Mouse (Mus musculus) heart, embryonic 12.5 days (tissue): Measurements from ENCODE around the gene 9930021J03Rik. TPM values are rescaled to one million over a fixed set of nuclear protein-coding genes. Genes with fewer than 3 reads are reported as not detected.

ENCODE experiments used
- ATAC-seq: fragments of 200-750 bp; cut with Nextera tagmentation; 2 replicates; pipeline ENCODE4 v1.8.0; 2017; ENCODE audit warnings: moderate TSS enrichment, moderate library complexity; ENCODE audit not compliant: insufficient number of reproducible peaks, low FRiP score
- H3K27ac ChIP-seq: fragments of 300-500 bp; sonication (generic); 2 replicates; pipeline ENCODE4 v1.5.1; 2016; ENCODE audit warnings: mild to moderate bottlenecking, moderate library complexity; ENCODE audit not compliant: poor library complexity, severe bottlenecking
- H3K27me3 ChIP-seq: fragments of 300-500 bp; sonication (generic); replicated peaks from 2 replicates; pipeline ENCODE4 v1.6.1; 2016; ENCODE audit warnings: mild to moderate bottlenecking, moderate library complexity
- H3K36me3 ChIP-seq: fragments of 300-500 bp; sonication (generic); 2 replicates; pipeline ENCODE4 v1.6.1; 2016; ENCODE audit warnings: mild to moderate bottlenecking, moderate library complexity
- H3K4me1 ChIP-seq: fragments of 300-500 bp; sonication (generic); replicated peaks from 2 replicates; pipeline ENCODE4 v1.6.1; 2016; ENCODE audit warnings: mild to moderate bottlenecking
- H3K4me2 ChIP-seq: fragments of 300-500 bp; sonication (generic); 2 replicates; pipeline ENCODE4 v1.6.1; 2016; ENCODE audit warnings: mild to moderate bottlenecking, moderate library complexity
- H3K4me3 ChIP-seq: fragments of 300-500 bp; sonication (generic); 2 replicates; pipeline ENCODE4 v1.5.1; 2016; ENCODE audit warnings: mild to moderate bottlenecking
- H3K9ac ChIP-seq: fragments of 300-500 bp; sonication (generic); 2 replicates; pipeline ENCODE4 v1.6.1; 2016; ENCODE audit warnings: mild to moderate bottlenecking, moderate library complexity
- H3K9me3 ChIP-seq: fragments of 300-500 bp; sonication (generic); replicated peaks from 2 replicates; pipeline ENCODE4 v1.6.1; 2016; ENCODE audit warnings: mild to moderate bottlenecking, moderate library complexity
- WGBS: fragments of 180-500 bp; shearing (Covaris S2); methylation state at CpG from one replicate; pipeline ENCODE4 v1.1.7; 2016; 5-methylcytosine and 5-hydroxymethylcytosine counted together
- polyA plus RNA-seq: library from polyadenylated mRNA; unstranded; fragments of >200 nt; fragmentation: Nextera tagmentation; extraction: Ambion mirVana; gene quantifications from 2 replicates; pipeline ENCODE4 v1.2.1, GENCODE M21; 2016

Gene 9930021J03Rik
- polyA plus RNA-seq, 1 experiment from 2014 or later: 3.7 TPM

GRCm38 (mm10) chr19:29696309-29696708, 109.5 kb downstream of the 9930021J03Rik start:
- H3K27ac ChIP-seq: no peak overlapping the region
- H3K36me3 ChIP-seq: no peaks in the 10 kb centered on the region
- 90% methylated on average over 4 of the region's 4 CpGs for WGBS
- no peak overlapping the region for H3K4me2 ChIP-seq
- ATAC-seq: no peak
- H3K27me3 ChIP-seq: no peaks in the 10 kb centered on the region
- peaks cover 8% of the 10 kb centered on the region; the same call in 1 of the 2 replicates for H3K9me3 ChIP-seq
- no peak overlapping the region for H3K9ac ChIP-seq
- no peak overlapping the region for H3K4me3 ChIP-seq
- H3K4me1 ChIP-seq: peaks cover 20% of the 10 kb centered on the region

- H3K27me3 ChIP-seq: no peaks in the 10 kb centered on the region
- H3K9me3 ChIP-seq: peaks cover 8% of the 10 kb centered on the region; the same call in 1 of the 2 replicates
- 92% methylated on average over 10 of the region's 10 CpGs for WGBS
- no peak overlapping the region for H3K27ac ChIP-seq
- H3K36me3 ChIP-seq: no peaks in the 10 kb centered on the region
- H3K9ac ChIP-seq: no peak overlapping the region
- H3K4me3 ChIP-seq: no peak overlapping the region
- no peak for ATAC-seq
- H3K4me1 ChIP-seq: peaks cover 20% of the 10 kb centered on the region
- no peak overlapping the region for H3K4me2 ChIP-seq
Observed at GRCm38 (mm10) chr19:29695071-29695470, 110.7 kb downstream of the 9930021J03Rik start.

- Histone ChIP-seq H3K9me3 (peaks cover 26% of the 10 kb centered on the region), H3K4me1 (no peaks in the 10 kb centered on the region), H3K27ac (no peak overlapping the region), H3K27me3 (peaks cover 27% of the 10 kb centered on the region), H3K4me2 (no peak overlapping the region), H3K9ac (no peak overlapping the region), H3K36me3 (no peaks in the 10 kb centered on the region), H3K4me3 (no peak overlapping the region)
- 51% methylated on average over 16 of the region's 16 CpGs for WGBS
- ATAC-seq: no peak
Observed at GRCm38 (mm10) chr19:29683844-29684540, 121.8 kb downstream of the 9930021J03Rik start.

GRCm38 (mm10) chr19:29680182-29681152, 125.3 kb downstream of the 9930021J03Rik start:
- H3K9ac ChIP-seq: no peak overlapping the region
- no peaks in the 10 kb centered on the region for H3K4me1 ChIP-seq
- 54% methylated on average over 13 of the region's 13 CpGs for WGBS
- no peak overlapping the region for H3K27ac ChIP-seq
- H3K4me2 ChIP-seq: no peak overlapping the region
- H3K4me3 ChIP-seq: no peak overlapping the region
- H3K27me3 ChIP-seq: peaks cover 47% of the 10 kb centered on the region
- peaks cover 21% of the 10 kb centered on the region for H3K9me3 ChIP-seq
- no peak for ATAC-seq
- H3K36me3 ChIP-seq: no peaks in the 10 kb centered on the region

GRCm38 (mm10) chr19:29678181-29678778, 127.5 kb downstream of the 9930021J03Rik start:
- H3K4me1 ChIP-seq: no peaks in the 10 kb centered on the region
- no peak for ATAC-seq
- peaks cover 5% of the 10 kb centered on the region; the same call in 1 of the 2 replicates for H3K9me3 ChIP-seq
- no peaks in the 10 kb centered on the region for H3K36me3 ChIP-seq
- 75% methylated on average over 6 of the region's 6 CpGs for WGBS
- H3K4me2 ChIP-seq: no peak overlapping the region
- H3K27ac ChIP-seq: no peak overlapping the region
- H3K4me3 ChIP-seq: no peak overlapping the region
- H3K27me3 ChIP-seq: peaks cover 54% of the 10 kb centered on the region
- no peak overlapping the region for H3K9ac ChIP-seq

GRCm38 (mm10) chr19:29676479-29677193, 129.2 kb downstream of the 9930021J03Rik start:
- H3K36me3 ChIP-seq: no peaks in the 10 kb centered on the region
- H3K9me3 ChIP-seq: peaks cover under 1% of the 10 kb centered on the region; the same call in 1 of the 2 replicates
- WGBS: 84% methylated on average over 10 of the region's 10 CpGs
- H3K27ac ChIP-seq: no peak overlapping the region
- no peak overlapping the region for H3K4me3 ChIP-seq
- H3K4me1 ChIP-seq: no peaks in the 10 kb centered on the region
- no peak for ATAC-seq
- H3K4me2 ChIP-seq: no peak overlapping the region
- no peak overlapping the region for H3K9ac ChIP-seq
- H3K27me3 ChIP-seq: peaks cover 52% of the 10 kb centered on the region

GRCm38 (mm10) chr19:29675562-29676078, 130.2 kb downstream of the 9930021J03Rik start:
- no peak overlapping the region for H3K27ac ChIP-seq
- no peak overlapping the region for H3K4me2 ChIP-seq
- peaks cover 52% of the 10 kb centered on the region for H3K27me3 ChIP-seq
- H3K36me3 ChIP-seq: no peaks in the 10 kb centered on the region
- ATAC-seq: no peak
- no peak overlapping the region for H3K9ac ChIP-seq
- no peak overlapping the region for H3K4me3 ChIP-seq
- no peaks in the 10 kb centered on the region for H3K4me1 ChIP-seq
- 51% methylated on average over 9 of the region's 9 CpGs for WGBS
- H3K9me3 ChIP-seq: no peaks in the 10 kb centered on the region

- H3K9me3 ChIP-seq: no peaks in the 10 kb centered on the region
Observed at GRCm38 (mm10) chr19:29674946-29675345, 130.8 kb downstream of the 9930021J03Rik start.

GRCm38 (mm10) chr19:29672660-29673059, 133.1 kb downstream of the 9930021J03Rik start:
- no peaks in the 10 kb centered on the region for H3K9me3 ChIP-seq
- no peak for ATAC-seq
- no peaks in the 10 kb centered on the region for H3K4me1 ChIP-seq
- no peak overlapping the region for H3K4me3 ChIP-seq
- no peak overlapping the region for H3K4me2 ChIP-seq
- no peak overlapping the region for H3K27ac ChIP-seq
- no peaks in the 10 kb centered on the region for H3K36me3 ChIP-seq
- 93% methylated on average over 13 of the region's 13 CpGs for WGBS
- H3K9ac ChIP-seq: no peak overlapping the region
- H3K27me3 ChIP-seq: peaks cover 51% of the 10 kb centered on the region

More at GRCm38 (mm10) chr19:29674946-29675345, 130.8 kb downstream of the 9930021J03Rik start:
- Histone ChIP-seq H3K9ac (no peak overlapping the region), H3K27ac (no peak overlapping the region), H3K4me2 (no peak overlapping the region), H3K4me3 (no peak overlapping the region), H3K36me3 (no peaks in the 10 kb centered on the region), H3K4me1 (no peaks in the 10 kb centered on the region), H3K27me3 (peaks cover 56% of the 10 kb centered on the region)
- 91% methylated on average over 7 of the region's 7 CpGs for WGBS
- ATAC-seq: no peak

GRCm38 (mm10) chr19:29671160-29671559, 134.6 kb downstream of the 9930021J03Rik start:
- ATAC-seq: no peak
- WGBS: 83% methylated on average over 2 of the region's 2 CpGs
- H3K9me3 ChIP-seq: no peaks in the 10 kb centered on the region
- H3K36me3 ChIP-seq: no peaks in the 10 kb centered on the region
- H3K9ac ChIP-seq: no peak overlapping the region
- peaks cover 9% of the 10 kb centered on the region for H3K4me1 ChIP-seq
- no peak overlapping the region for H3K4me2 ChIP-seq
- no peak overlapping the region for H3K27ac ChIP-seq
- H3K4me3 ChIP-seq: no peak overlapping the region
- peaks cover 50% of the 10 kb centered on the region for H3K27me3 ChIP-seq
